In genomic region chr6:8510864-8511428, GRCm38 (mm10) we compare ENCODE assay signal across 8 mouse cellular contexts. TPM values are rescaled to one million over a fixed set of nuclear protein-coding genes. Genes with fewer than 3 reads are reported as not detected.
DNase-seq lines count a peak whose midpoint lies in the region; ATAC-seq lines count a peak whose summit lies in the region.

No protein-coding gene starts in this region.

- H3K4me3 ChIP-seq in heart, embryonic 12.5 days = peak overlapping the region; percentile 93
- peak overlapping the region; percentile 59 to 81; a peak in 3 of 4 replicates for H3K4me3 ChIP-seq in heart, embryonic 14.5 days (ENCODE audit: control insufficient read depth in 1 of 2, insufficient read depth in 1 of 2, low read depth in 1 of 2, low read length in 2 of 2)
- H3K4me3 ChIP-seq in macrophage (ENCODE audit: inconsistent target) = peak overlapping the region; percentile 50

- peak overlapping the region; percentile 99 for H3K9ac ChIP-seq in heart, embryonic 12.5 days
- peak overlapping the region; percentile 88 for H3K9ac ChIP-seq in heart, embryonic 14.5 days (ENCODE audit: low read length)

- no peaks in the 10 kb centered on the region; the same call in 1 of the 2 replicates for H3K79me2 ChIP-seq in macrophage (ENCODE audit: inconsistent target)

- no peaks in the 10 kb centered on the region for H3K9me3 ChIP-seq in heart, embryonic 12.5 days (replicated peaks)
- H3K9me3 ChIP-seq in heart, embryonic 14.5 days (ENCODE audit: control insufficient read depth, low read length) = no peaks in the 10 kb centered on the region

- no peak for ATAC-seq in heart, embryonic 12.5 days (ENCODE audit: insufficient number of reproducible peaks, low FRiP score)
- no peak for ATAC-seq in heart, embryonic 14.5 days (ENCODE audit: insufficient number of reproducible peaks, insufficient read depth, low FRiP score, low read depth)

- H3K36me3 ChIP-seq in heart, embryonic 12.5 days = no peaks in the 10 kb centered on the region
- H3K36me3 ChIP-seq in heart, embryonic 14.5 days (ENCODE audit: control insufficient read depth, insufficient read depth, low read length) = no peaks in the 10 kb centered on the region
- H3K36me3 ChIP-seq in macrophage (ENCODE audit: inconsistent target) = no peaks in the 10 kb centered on the region

- no peak for DNase-seq in heart, postnatal 4 days
- peak; percentile 31 for DNase-seq in MEL-GATA-1-ER (ENCODE audit: extremely low read depth, low read depth)
- DNase-seq in frontal cortex, postnatal 10 days (ENCODE audit: low spot score in 2 of 2) = no peak
- no peak for DNase-seq in gastrocnemius, adult 8-10 months (ENCODE audit: low spot score in 2 of 2)
- no peak for DNase-seq in kidney, adult 11 months

- no peak overlapping the region for H3K27ac ChIP-seq in heart, embryonic 12.5 days (ENCODE audit: poor library complexity, severe bottlenecking)
- peak overlapping the region in 1 of 2 experiments; percentile 98; a peak in 2 of 4 replicates for H3K27ac ChIP-seq in heart, embryonic 14.5 days (replicated peaks in 1 of 2; ENCODE audit: control insufficient read depth in 1 of 2, insufficient read depth in 1 of 2, low read depth in 2 of 2, low read length in 2 of 2)
- H3K27ac ChIP-seq in macrophage = no peak overlapping the region

- H3K4me2 ChIP-seq in heart, embryonic 12.5 days = peak overlapping the region; percentile 81
- peak overlapping the region; percentile 72 for H3K4me2 ChIP-seq in heart, embryonic 14.5 days (ENCODE audit: low read length)

- peaks cover 15% of the 10 kb centered on the region for H3K4me1 ChIP-seq in heart, embryonic 12.5 days (replicated peaks)
- peaks cover 0 to 15% of the 10 kb centered on the region in 2 experiments; a peak in 3 of 4 replicates for H3K4me1 ChIP-seq in heart, embryonic 14.5 days (ENCODE audit: control insufficient read depth in 2 of 2, insufficient read depth in 2 of 2, low read length in 2 of 2)

- no peaks in the 10 kb centered on the region for H3K27me3 ChIP-seq in heart, embryonic 12.5 days (replicated peaks)
- H3K27me3 ChIP-seq in heart, embryonic 14.5 days (ENCODE audit: control insufficient read depth, insufficient read depth, low read length) = no peaks in the 10 kb centered on the region

- 13% methylated on average over 7 of the region's 7 CpGs for WGBS in heart, embryonic 12.5 days
- 8% methylated on average over 7 of the region's 7 CpGs for WGBS in heart, embryonic 14.5 days
- WGBS in macrophage (ENCODE audit: missing documents) = 54% methylated on average over 7 of the region's 7 CpGs

RNA-seq across cellular contexts. Expression of gene Glcci1, which starts 1.5 kb away (rescaled TPM):
- 8.2 and 10.2 TPM in 2 replicates for polyA plus RNA-seq in heart, embryonic 12.5 days (2016; fragmentation: Nextera tagmentation; extraction: Ambion mirVana)
- 10 to 100 TPM; 15.4 to 16.7 TPM for total RNA-seq in heart, postnatal 4 days (2021)
- 6.8 and 9.4 TPM in 2 replicates for polyA plus RNA-seq in heart, embryonic 14.5 days (2014; fragmentation: Nextera tagmentation; extraction: Ambion mirVana)
- 10 to 100 TPM in 2 of 26 experiments, 1 to 10 TPM in 22, under 1 TPM in 2; 0.43 to 11.6 (median 4.3) TPM for total RNA-seq in macrophage (2018; cell fraction: chromatin; rRNA removed)
- total RNA-seq in macrophage (2018; cell fraction: cytosol; rRNA removed) = 1 to 10 TPM in 25 of 26 experiments, under 1 TPM in 1; 0.70 to 6.0 (median 2.2) TPM
- total RNA-seq in macrophage (2018; cell fraction: nucleus; rRNA removed) = 10 to 100 TPM in 7 of 26 experiments, 1 to 10 TPM in 19; 1.5 to 16.1 (median 5.9) TPM
- 0.52 to 1.7 TPM (median 0.90 TPM) in 3 replicates for polyA plus RNA-seq in macrophage (2018)
- 1 to 10 TPM; 2.3 to 4.0 (median 3.6) TPM for total RNA-seq in gastrocnemius, adult 8-10 months (2022)
